Mouse (Mus musculus) activated CD4-positive, CD25-positive, alpha-beta regulatory T cell (primary cell): Measurements from ENCODE around the gene Olfr985. TPM values are rescaled to one million over a fixed set of nuclear protein-coding genes. Genes with fewer than 3 reads are reported as not detected.

Experiments used
- polyA plus RNA-seq, 2 experiments: library from polyadenylated mRNA; unstranded; fragments of 100-300 nt; shearing (Covaris generic); gene quantifications; one replicate each; pipeline ENCODE4 v1.2.1; 2017

The Olfr985 gene
- not detected for polyA plus RNA-seq

GRCm38 (mm10) chr9:40130084-40130483 lies at the start of gene Olfr985:
Gene Olfr985, minus strand, starts transcription at chr9:40130184.

GRCm38 (mm10) chr9:40114106-40114505 lies 15.9 kb downstream of the Olfr985 start, which contains the start of gene Olfr984:
Gene Olfr984, minus strand, starts transcription at chr9:40114206.

GRCm38 (mm10) chr9:40093495-40093894 lies 36.5 kb downstream of the Olfr985 start, which contains the start of gene Olfr983:
Gene Olfr983, minus strand, starts transcription at chr9:40093595.

Other genes with a start within 250 kb of the Olfr985 start
- not detected for gene Olfr229, start 222.8 kb downstream of the Olfr985 start, polyA plus RNA-seq
- gene Olfr974, start 192.7 kb downstream of the Olfr985 start, polyA plus RNA-seq: under 1 TPM in 1 of 2 experiments, not detected in 1; 0.15 TPM
- gene Olfr975, start 178.1 kb downstream of the Olfr985 start, polyA plus RNA-seq: not detected
- gene Olfr976, start 169.1 kb downstream of the Olfr985 start, polyA plus RNA-seq: not detected
- gene Olfr978, start 138.1 kb downstream of the Olfr985 start, polyA plus RNA-seq: under 1 TPM in 1 of 2 experiments, not detected in 1; 0.49 TPM
- gene Olfr979, start 126.7 kb downstream of the Olfr985 start, polyA plus RNA-seq: not detected
- not detected for gene Olfr980, start 120.6 kb downstream of the Olfr985 start, polyA plus RNA-seq
- gene Olfr981, start 108.7 kb downstream of the Olfr985 start, polyA plus RNA-seq: under 1 TPM in 1 of 2 experiments, not detected in 1; 0.15 TPM
- under 1 TPM; 0.05 to 0.10 TPM for gene Olfr982, start 56.4 kb downstream of the Olfr985 start, polyA plus RNA-seq
- gene Olfr983, start 36.6 kb downstream of the Olfr985 start, polyA plus RNA-seq: not detected
- gene Olfr984, start 16.0 kb downstream of the Olfr985 start, polyA plus RNA-seq: under 1 TPM in 1 of 2 experiments, not detected in 1; 0.33 TPM
- not detected for gene Tmem225, start 17.9 kb upstream of the Olfr985 start, polyA plus RNA-seq
- not detected for gene Olfr986, start 50.7 kb upstream of the Olfr985 start, polyA plus RNA-seq
- gene Zfp202, start 62.1 kb upstream of the Olfr985 start, polyA plus RNA-seq: 1 to 10 TPM; 1.6 to 3.1 TPM
- under 1 TPM in 1 of 2 experiments, not detected in 1; 0.21 TPM for gene Scn3b, start 139.0 kb upstream of the Olfr985 start, polyA plus RNA-seq